Mouse (Mus musculus): ENCODE data around the gene Tob2. TPM values are rescaled to one million over a fixed set of nuclear protein-coding genes. Genes with fewer than 3 reads are reported as not detected.

The Tob2 gene
- total RNA-seq (2021): 100 to 1,000 TPM; 103 to 125 TPM
- long read RNA-seq, experiment 1, full-length matches to known transcripts: 4 of 26 reads
- long read RNA-seq, experiment 1, partial matches to known transcripts: 1 of 26 reads
- long read RNA-seq, experiment 1, other reads (novel, unspliced or antisense): 21 of 26 reads
- long read RNA-seq, experiment 2, full-length matches to known transcripts: 6 of 8 reads
- long read RNA-seq, experiment 2, partial matches to known transcripts: 0 of 8 reads
- long read RNA-seq, experiment 2, other reads (novel, unspliced or antisense): 2 of 8 reads

DNA sequence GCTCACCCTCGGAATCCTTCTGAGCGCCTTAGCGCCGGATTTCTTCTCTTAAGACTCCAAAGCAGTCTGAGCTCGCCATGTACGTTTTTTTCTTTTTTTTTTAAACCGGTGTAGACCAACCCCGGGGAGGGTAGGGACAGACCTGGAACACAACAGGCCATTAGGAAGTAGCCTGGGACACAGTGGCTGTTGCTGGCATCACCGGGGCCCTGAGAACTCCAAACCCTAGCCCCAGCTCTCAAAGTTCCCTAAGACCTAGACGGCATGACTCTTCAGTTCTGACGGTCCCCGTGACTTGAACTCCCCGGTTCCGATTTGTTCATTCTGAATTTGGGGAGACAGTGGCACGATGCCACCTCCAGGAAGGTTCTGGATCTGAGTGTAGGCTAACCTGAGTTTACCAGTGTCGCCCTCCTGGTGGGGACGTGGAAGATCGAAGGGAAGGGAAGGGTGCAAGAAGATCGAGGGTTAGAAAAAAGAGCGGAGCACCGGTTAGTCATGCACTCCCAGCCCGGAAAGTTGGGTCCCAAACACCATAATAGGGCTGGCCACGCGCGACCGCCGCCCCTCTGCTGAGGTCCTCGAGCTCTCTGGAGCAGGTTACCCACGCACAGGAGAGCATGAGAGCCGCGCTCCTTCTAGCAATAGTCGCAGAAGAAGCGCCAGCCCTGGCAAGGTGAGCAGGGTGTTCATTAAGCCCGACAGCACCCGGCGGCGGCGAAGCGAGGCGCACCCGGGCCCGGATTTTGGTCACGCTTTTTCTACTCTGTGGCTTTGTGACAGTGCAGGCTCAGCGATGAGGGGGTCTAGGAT lies at the start of gene Tob2:
Tob2 (minus strand) TSS at position 280 of the 813 bp plus-strand sequence.
- DNase-seq: peak; percentile 69 to 72

GRCm38 (mm10) chr15:81907953-81908352 lies 49.4 kb upstream of the Tob2 start:
- no peak for DNase-seq

- DNase-seq: peak; percentile 70 to 83
Measured at GRCm38 (mm10) chr15:81904939-81905338, 46.3 kb upstream of the Tob2 start.

GRCm38 (mm10) chr15:81898751-81899150 lies 40.2 kb upstream of the Tob2 start:
- no peak for DNase-seq

DNA sequence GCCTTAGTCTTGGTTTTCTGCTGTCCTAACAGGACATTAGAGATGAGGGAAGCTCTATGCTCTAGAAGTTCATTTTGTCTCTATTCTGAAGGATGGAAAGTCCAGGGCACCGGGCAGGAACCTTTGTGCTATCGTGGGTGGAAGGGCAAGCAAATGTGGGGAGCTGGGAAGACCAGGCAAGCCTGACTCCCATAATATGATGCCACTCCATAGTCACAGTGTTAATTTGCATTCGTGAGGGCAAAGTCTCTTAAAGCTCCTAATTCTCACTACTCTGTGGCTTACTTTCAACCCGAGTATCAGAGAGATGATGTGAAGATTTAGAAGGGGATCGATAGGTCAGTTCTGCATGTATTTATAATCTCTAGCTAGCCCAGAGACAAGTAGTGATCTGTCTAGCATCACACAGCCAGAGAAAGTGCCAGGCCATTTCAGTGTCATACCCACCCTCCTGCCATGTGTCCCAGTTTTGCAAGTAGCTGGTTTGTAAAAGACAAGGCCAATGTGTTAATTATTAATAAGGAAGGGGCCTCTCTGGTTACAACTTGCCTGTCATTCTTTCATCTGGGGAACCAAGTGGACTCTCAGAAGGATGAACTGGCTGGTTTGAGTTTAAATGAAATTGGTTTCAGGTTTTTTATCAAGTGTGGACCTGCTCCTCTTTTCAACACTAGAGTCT lies 39.1 kb upstream of the Tob2 start:
- DNase-seq: no peak

DNA sequence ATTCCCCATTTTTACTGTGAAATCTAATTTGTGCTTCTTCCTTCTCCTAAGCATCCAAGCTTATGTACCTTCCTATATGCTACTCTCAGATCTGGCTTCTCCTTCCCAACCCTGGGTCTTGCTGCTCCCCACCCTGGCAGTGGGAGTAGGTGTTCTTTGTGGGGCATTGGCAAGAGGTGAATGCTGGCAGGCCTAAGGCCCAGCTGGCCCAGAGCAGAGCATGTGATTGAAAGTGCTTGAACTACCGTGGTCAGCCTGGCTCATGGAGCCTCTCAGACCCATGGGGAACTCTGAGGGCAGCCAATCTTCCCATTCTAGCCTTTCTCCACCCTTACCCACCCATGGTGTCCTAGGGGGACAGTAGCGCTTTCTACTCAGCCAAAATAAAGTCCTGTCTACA lies 37.8 kb upstream of the Tob2 start:
- DNase-seq: no peak

DNA sequence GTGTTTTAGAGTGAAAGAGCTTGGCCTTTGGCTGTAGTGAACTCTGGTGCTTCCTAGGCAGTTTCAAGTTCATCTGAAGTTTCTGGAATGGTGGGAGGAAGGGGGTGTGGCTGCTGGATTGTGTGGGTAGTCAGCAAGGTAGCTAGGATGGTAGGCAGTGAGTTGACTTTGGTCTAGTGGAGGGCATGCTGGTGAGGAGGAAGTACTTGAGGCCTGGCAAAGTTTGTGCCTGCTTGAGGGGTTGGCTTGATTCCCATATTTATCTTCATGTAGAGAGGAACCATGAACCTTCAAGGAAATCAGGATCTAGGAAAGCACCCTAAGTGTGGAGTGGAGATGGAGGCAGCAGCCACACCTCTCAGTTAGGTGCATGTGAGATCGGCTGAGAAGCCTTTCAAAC lies 35.4 kb upstream of the Tob2 start:
- DNase-seq: no peak

- DNase-seq: no peak
Measured at GRCm38 (mm10) chr15:81891822-81892580, 33.4 kb upstream of the Tob2 start.

GRCm38 (mm10) chr15:81891140-81891802 lies 32.7 kb upstream of the Tob2 start:
- no peak for DNase-seq

DNA sequence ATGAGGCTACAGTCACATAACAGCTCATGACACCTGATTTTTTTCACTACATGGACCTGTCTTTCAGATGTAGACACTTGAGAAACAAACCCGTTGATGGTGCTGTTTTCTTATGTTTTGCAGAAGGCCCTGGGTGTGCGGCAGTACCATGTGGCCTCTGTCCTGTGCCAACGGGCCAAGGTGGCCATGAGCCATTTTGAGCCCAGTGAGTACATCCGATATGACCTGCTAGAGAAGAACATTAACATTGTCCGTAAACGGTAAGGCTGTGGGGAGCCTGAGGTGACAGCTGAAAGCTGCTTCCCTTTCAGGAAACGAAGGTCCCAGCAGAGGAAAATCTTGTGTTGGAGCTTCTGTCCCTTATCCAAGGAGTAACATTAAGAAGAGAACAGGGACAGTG lies 30.6 kb upstream of the Tob2 start:
- DNase-seq: no peak

- DNase-seq: no peak
Measured at GRCm38 (mm10) chr15:81886795-81887550, 28.4 kb upstream of the Tob2 start.

GRCm38 (mm10) chr15:81885418-81885934 lies 26.9 kb upstream of the Tob2 start:
- no peak for DNase-seq

- DNase-seq: no peak
Measured at GRCm38 (mm10) chr15:81882348-81882747, 23.8 kb upstream of the Tob2 start.

GRCm38 (mm10) chr15:81879531-81880401 lies 21.2 kb upstream of the Tob2 start:
- DNase-seq: peak in 1 of 2 experiments; percentile 42

- DNase-seq: peak; percentile 98
Measured at GRCm38 (mm10) chr15:81872262-81873136, 13.9 kb upstream of the Tob2 start, which contains the start of gene Aco2. Aco2 (plus strand) TSS chr15:81872309.

DNA sequence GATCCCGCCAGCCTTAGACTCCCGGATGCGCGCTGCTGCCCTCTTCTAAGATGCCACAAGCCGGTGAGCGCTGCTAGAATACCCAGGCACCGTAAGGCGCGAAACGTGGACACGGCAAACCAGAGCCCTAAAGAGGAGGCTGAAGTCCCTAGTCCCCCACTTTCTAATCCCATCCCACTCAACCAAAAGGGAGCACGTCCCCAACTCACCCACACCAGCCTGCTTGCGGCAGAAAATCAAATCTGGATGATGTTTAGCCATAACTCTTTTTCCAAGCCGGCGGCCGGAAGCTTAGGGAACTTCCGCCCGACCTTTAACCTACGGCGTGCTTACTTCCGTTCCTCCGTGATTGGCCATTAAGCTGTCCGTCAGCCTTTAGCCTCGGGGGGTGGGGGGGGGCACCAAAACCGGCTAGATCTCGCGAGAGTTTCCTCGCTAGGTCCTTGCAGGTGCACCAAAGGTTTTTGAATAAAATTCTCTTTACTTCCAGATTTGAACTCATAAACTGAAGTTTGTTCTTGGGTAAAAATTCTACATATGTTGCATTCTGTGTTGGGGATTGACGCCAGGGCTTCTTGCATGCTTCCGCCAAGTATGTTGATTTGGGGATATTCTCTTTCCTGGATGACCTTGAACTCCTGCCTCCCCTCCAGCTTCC lies 13.1 kb upstream of the Tob2 start, which contains the start of gene Phf5a:
Phf5a (minus strand) TSS at position 308 of the 658 bp plus-strand sequence.
- DNase-seq: peak; percentile 87 to 89

- DNase-seq: no peak
Measured at GRCm38 (mm10) chr15:81869985-81870384, 11.4 kb upstream of the Tob2 start.

DNA sequence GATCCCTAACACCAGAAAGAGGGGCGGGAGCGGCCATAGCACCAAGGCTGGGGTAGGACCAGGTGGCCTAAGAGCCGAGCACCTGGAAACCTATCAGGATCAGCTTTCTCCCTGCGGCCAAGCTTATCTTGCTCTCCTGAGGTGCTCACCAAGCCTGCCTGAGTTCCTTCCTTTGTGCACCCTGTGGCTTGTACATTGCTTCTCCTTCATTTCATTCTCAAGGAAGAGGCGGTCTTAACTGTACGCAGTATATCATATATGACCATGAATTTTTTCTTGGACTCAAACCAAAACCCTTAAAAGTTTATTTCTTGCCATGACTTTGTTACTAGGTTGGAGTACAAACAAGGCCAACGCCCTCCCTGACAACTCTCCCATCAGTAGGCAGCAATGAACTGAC lies 5.6 kb upstream of the Tob2 start:
- no peak for DNase-seq

Measured in adrenal gland, postnatal 36 days (tissue).